In the genomic region with DNA sequence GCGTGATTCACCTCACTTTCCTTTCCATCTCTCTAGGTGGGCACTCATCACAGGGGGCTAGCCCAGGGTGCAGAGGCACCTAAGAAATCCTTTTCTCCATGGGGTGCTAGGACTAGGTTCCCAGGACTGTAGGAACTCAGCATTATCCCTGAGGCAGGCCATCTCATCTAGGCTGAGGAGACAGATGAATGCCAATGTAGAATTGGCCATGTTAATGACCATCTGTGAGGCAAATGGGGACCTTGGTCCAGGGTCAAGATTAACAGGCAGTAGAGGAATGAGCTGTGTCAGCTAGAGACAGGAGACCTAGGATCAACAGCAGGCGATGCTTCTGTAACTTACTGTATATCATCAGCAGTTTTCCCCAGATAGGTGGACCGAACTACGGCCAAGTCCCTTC, we compare ENCODE assay signal across 8 mouse cellular contexts. TPM values are rescaled to one million over a fixed set of nuclear protein-coding genes. Genes with fewer than 3 reads are reported as not detected.
A peak's percentile ranks its signal among the peaks of the same experiment; 100 is the strongest.
DNase-seq lines count a peak whose midpoint lies in the region; ATAC-seq lines count a peak whose summit lies in the region.

No protein-coding gene starts in this region.

- 86% methylated on average over 4 of the region's 4 CpGs for WGBS in heart, embryonic 10.5 days
- WGBS in forebrain, embryonic 14.5 days: 89% methylated on average over 4 of the region's 4 CpGs
- 76% methylated on average over 4 of the region's 4 CpGs for WGBS in limb, embryonic 13.5 days

- H3K9ac ChIP-seq in forebrain, embryonic 14.5 days (ENCODE audit: low read length): no peak overlapping the region
- peak overlapping the region; percentile 83; the same call in 1 of the 2 replicates for H3K9ac ChIP-seq in limb, embryonic 13.5 days

- ATAC-seq in forebrain, embryonic 14.5 days: no peak
- ATAC-seq in limb, embryonic 13.5 days (ENCODE audit: low FRiP score, low read depth): no peak

- intact Hi-C loops in left cerebral cortex, postnatal 25 days (cut with DNase I): loop anchor here (5.0 to 10.0 kb wide), 4 partner anchors 47 to 215 kb away; a partner anchor contains a TSS

- H3K4me3 ChIP-seq in heart, embryonic 10.5 days: peak overlapping the region; percentile 81
- H3K4me3 ChIP-seq in forebrain, embryonic 14.5 days (ENCODE audit: low read depth, low read length): no peak overlapping the region
- H3K4me3 ChIP-seq in limb, embryonic 13.5 days: peak overlapping the region; percentile 81

- H3K4me2 ChIP-seq in forebrain, embryonic 14.5 days (ENCODE audit: low read length): peak overlapping the region; percentile 91; the same call in 1 of the 2 replicates
- peak overlapping the region; percentile 85 for H3K4me2 ChIP-seq in limb, embryonic 13.5 days (replicated peaks)

- H3K9me3 ChIP-seq in heart, embryonic 10.5 days: no peaks in the 10 kb centered on the region
- no peaks in the 10 kb centered on the region for H3K9me3 ChIP-seq in forebrain, embryonic 14.5 days (replicated peaks; ENCODE audit: control insufficient read depth, low read length)
- no peaks in the 10 kb centered on the region for H3K9me3 ChIP-seq in limb, embryonic 13.5 days

- no peak for DNase-seq in heart, embryonic 10.5 days (ENCODE audit: low spot score)
- DNase-seq in heart, postnatal 4 days: no peak
- peak; percentile 95 for DNase-seq in brain, adult 2 months (ENCODE audit: low read depth, low spot score)
- DNase-seq in forebrain, embryonic 14.5 days (ENCODE audit: low spot score): no peak
- no peak for DNase-seq in adrenal gland, postnatal 10 days
- no peak for DNase-seq in left cerebral cortex, postnatal 25 days (ENCODE audit: low spot score in 2 of 2)
- no peak for DNase-seq in adrenal gland, postnatal 36 days

- peaks cover 22% of the 10 kb centered on the region for H3K27me3 ChIP-seq in heart, embryonic 10.5 days (ENCODE audit: insufficient read depth, poor library complexity, severe bottlenecking)
- H3K27me3 ChIP-seq in forebrain, embryonic 14.5 days (replicated peaks; ENCODE audit: control insufficient read depth, insufficient read depth, low read length): no peaks in the 10 kb centered on the region
- H3K27me3 ChIP-seq in limb, embryonic 13.5 days: no peaks in the 10 kb centered on the region

- H3K4me1 ChIP-seq in heart, embryonic 10.5 days: peaks cover 29% of the 10 kb centered on the region
- peaks cover 10% of the 10 kb centered on the region; the same call in 1 of the 2 replicates for H3K4me1 ChIP-seq in forebrain, embryonic 14.5 days (ENCODE audit: control insufficient read depth, insufficient read depth, low read length)
- H3K4me1 ChIP-seq in limb, embryonic 13.5 days: peaks cover 19% of the 10 kb centered on the region

- peak overlapping the region; percentile 89 for H3K27ac ChIP-seq in heart, embryonic 10.5 days
- H3K27ac ChIP-seq in forebrain, embryonic 14.5 days (ENCODE audit: low read depth, low read length): no peak overlapping the region
- no peak overlapping the region for H3K27ac ChIP-seq in limb, embryonic 13.5 days

- H3K36me3 ChIP-seq in heart, embryonic 10.5 days: peaks cover 32% of the 10 kb centered on the region
- no peaks in the 10 kb centered on the region for H3K36me3 ChIP-seq in forebrain, embryonic 14.5 days (ENCODE audit: control insufficient read depth, insufficient read depth, low read length)
- H3K36me3 ChIP-seq in limb, embryonic 13.5 days: peaks cover 35% of the 10 kb centered on the region

RNA-seq across cellular contexts. Expression of a gene that starts 1.4 kb away (rescaled TPM):
- 27.4 and 41.1 TPM in 2 replicates for polyA plus RNA-seq in heart, embryonic 10.5 days (2016; fragmentation: Nextera tagmentation; extraction: Ambion mirVana)
- 100 to 1,000 TPM; 178 to 200 TPM for total RNA-seq in heart, postnatal 4 days (2021)
- polyA plus RNA-seq in forebrain, embryonic 14.5 days (2014; fragmentation: Nextera tagmentation; extraction: Ambion mirVana): 20.1 and 24.2 TPM in 2 replicates
- 33.7 and 34.9 TPM in 2 replicates for polyA plus RNA-seq in limb, embryonic 13.5 days (2015; fragmentation: Nextera tagmentation; extraction: Ambion mirVana)
- total RNA-seq in adrenal gland, postnatal 10 days (2021): 100 to 1,000 TPM; 144 to 199 TPM
- 10 to 100 TPM; 87.3 to 88.7 TPM for total RNA-seq in left cerebral cortex, postnatal 25 days (2021)
- total RNA-seq in adrenal gland, postnatal 36 days (2021): 100 to 1,000 TPM in 1 of 2 experiments, 10 to 100 TPM in 1; 70.0 to 103 TPM

RNA-seq across cellular contexts. Expression of a gene that starts 30.1 kb away (rescaled TPM):
- polyA plus RNA-seq in heart, embryonic 10.5 days (2016; fragmentation: Nextera tagmentation; extraction: Ambion mirVana): 15.1 and 18.8 TPM in 2 replicates
- total RNA-seq in heart, postnatal 4 days (2021): 1 to 10 TPM; 9.1 to 9.5 TPM
- polyA plus RNA-seq in forebrain, embryonic 14.5 days (2014; fragmentation: Nextera tagmentation; extraction: Ambion mirVana): 81.7 and 96.5 TPM in 2 replicates
- polyA plus RNA-seq in limb, embryonic 13.5 days (2015; fragmentation: Nextera tagmentation; extraction: Ambion mirVana): 37.2 and 37.7 TPM in 2 replicates
- 10 to 100 TPM in 1 of 2 experiments, 1 to 10 TPM in 1; 7.3 to 11.0 TPM for total RNA-seq in adrenal gland, postnatal 10 days (2021)
- 10 to 100 TPM; 30.8 to 31.1 TPM for total RNA-seq in left cerebral cortex, postnatal 25 days (2021)
- 1 to 10 TPM; 3.2 to 3.4 TPM for total RNA-seq in adrenal gland, postnatal 36 days (2021)

RNA-seq across cellular contexts. Expression of a gene that starts 36.8 kb away (rescaled TPM):
- 11.5 and 13.8 TPM in 2 replicates for polyA plus RNA-seq in heart, embryonic 10.5 days (2016; fragmentation: Nextera tagmentation; extraction: Ambion mirVana)
- total RNA-seq in heart, postnatal 4 days (2021): 10 to 100 TPM; 16.1 to 16.4 TPM
- polyA plus RNA-seq in forebrain, embryonic 14.5 days (2014; fragmentation: Nextera tagmentation; extraction: Ambion mirVana): 4.1 and 4.8 TPM in 2 replicates
- polyA plus RNA-seq in limb, embryonic 13.5 days (2015; fragmentation: Nextera tagmentation; extraction: Ambion mirVana): 6.4 and 8.9 TPM in 2 replicates
- total RNA-seq in adrenal gland, postnatal 10 days (2021): 10 to 100 TPM; 22.4 to 26.2 TPM
- total RNA-seq in left cerebral cortex, postnatal 25 days (2021): 10 to 100 TPM; 13.8 to 14.5 TPM
- total RNA-seq in adrenal gland, postnatal 36 days (2021): 10 to 100 TPM; 38.0 to 56.7 TPM

RNA-seq across cellular contexts. Expression of a gene that starts 48.9 kb away (rescaled TPM):
- polyA plus RNA-seq in heart, embryonic 10.5 days (2016; fragmentation: Nextera tagmentation; extraction: Ambion mirVana): 8.5 and 12.5 TPM in 2 replicates
- total RNA-seq in heart, postnatal 4 days (2021): 10 to 100 TPM; 45.3 to 46.3 TPM
- 20.8 and 21.8 TPM in 2 replicates for polyA plus RNA-seq in forebrain, embryonic 14.5 days (2014; fragmentation: Nextera tagmentation; extraction: Ambion mirVana)
- polyA plus RNA-seq in limb, embryonic 13.5 days (2015; fragmentation: Nextera tagmentation; extraction: Ambion mirVana): 11.4 and 11.8 TPM in 2 replicates
- total RNA-seq in adrenal gland, postnatal 10 days (2021): 10 to 100 TPM; 83.3 to 96.2 TPM
- 100 to 1,000 TPM; 675 to 703 TPM for total RNA-seq in left cerebral cortex, postnatal 25 days (2021)
- total RNA-seq in adrenal gland, postnatal 36 days (2021): 100 to 1,000 TPM; 119 to 120 TPM
